Mouse (Mus musculus) large intestine, adult 2 months (tissue): ENCODE data around the gene Usp17lb. TPM values are rescaled to one million over a fixed set of nuclear protein-coding genes. Genes with fewer than 3 reads are reported as not detected.
"Not testable (repeated sequence)": the region's sequence is repeated elsewhere in the genome, so short reads cannot be mapped to it uniquely, and the experiment has no call there.

ENCODE experiments used
- DNase-seq: peaks from one replicate; pipeline ENCODE4 v3.0.0-alpha.2; 2012; ENCODE audit warnings: low read depth, low spot score
- WGBS: fragments of 180-500 bp; shearing (Covaris S2); methylation state at CpG from one replicate; pipeline ENCODE4 v1.1.7; 2018; 5-methylcytosine and 5-hydroxymethylcytosine counted together
- polyA plus RNA-seq: library from polyadenylated mRNA; depleted of rRNA; stranded (reverse); fragments of >200 nt; gene quantifications from 2 replicates; pipeline ENCODE4 v1.2.3, GENCODE M21; 2012; rRNA removed

The Usp17lb gene
- not detected in 2 replicates for polyA plus RNA-seq

GRCm38 (mm10) chr7:104842503-104842902 lies at the start of gene Usp17lb:
TSS of gene Usp17lb (minus strand) at chr7:104842603.
- no peak for DNase-seq
- WGBS = 63% methylated on average over 1 of the region's 1 CpGs

- no peak for DNase-seq
- WGBS = 22% methylated on average over 1 of the region's 1 CpGs
Measured at GRCm38 (mm10) chr7:104877731-104878130, 35.3 kb upstream of the Usp17lb start, which contains the start of gene Olfr665. TSS of gene Olfr665 (plus strand) at chr7:104878031.

- DNase-seq = no peak
- 66% methylated on average over 3 of the region's 3 CpGs for WGBS
Measured at GRCm38 (mm10) chr7:104861381-104861780, 19.0 kb upstream of the Usp17lb start.

GRCm38 (mm10) chr7:104857683-104858082 lies 15.3 kb upstream of the Usp17lb start:
- no peak for DNase-seq
- 53% methylated on average over 1 of the region's 1 CpGs for WGBS

GRCm38 (mm10) chr7:104856709-104857108 lies 14.3 kb upstream of the Usp17lb start, which contains the start of gene Usp17la:
TSS of gene Usp17la (plus strand) at chr7:104857009.
- DNase-seq = not testable (repeated sequence)
- 61% methylated on average over 2 of the region's 2 CpGs for WGBS

- 68% methylated on average over 3 of the region's 3 CpGs for WGBS
- DNase-seq = no peak
Measured at GRCm38 (mm10) chr7:104855248-104855750, 12.9 kb upstream of the Usp17lb start.

GRCm38 (mm10) chr7:104851546-104851945 lies 9.1 kb upstream of the Usp17lb start:
- not testable (repeated sequence) for DNase-seq
- WGBS = 86% methylated on average over 2 of the region's 2 CpGs

- 59% methylated on average over 1 of the region's 1 CpGs for WGBS
- DNase-seq = no peak
Measured at GRCm38 (mm10) chr7:104843731-104844287, 1.4 kb upstream of the Usp17lb start.

- DNase-seq = not testable (repeated sequence)
- WGBS = 76% methylated on average over 8 of the region's 8 CpGs
Measured at GRCm38 (mm10) chr7:104810335-104810734, 32.1 kb downstream of the Usp17lb start.

GRCm38 (mm10) chr7:104790796-104791195 lies 51.6 kb downstream of the Usp17lb start:
- WGBS = 63% methylated on average over 1 of the region's 1 CpGs
- DNase-seq = no peak

Other genes with a start within 250 kb of the Usp17lb start
- not detected in 2 replicates for gene Olfr655, start 240.8 kb downstream of the Usp17lb start, polyA plus RNA-seq
- gene Olfr656, start 228.6 kb downstream of the Usp17lb start, polyA plus RNA-seq = not detected in 2 replicates
- gene Olfr657, start 217.8 kb downstream of the Usp17lb start, polyA plus RNA-seq = not detected in 2 replicates
- not detected in 2 replicates for gene Olfr658, start 195.3 kb downstream of the Usp17lb start, polyA plus RNA-seq
- gene Olfr659, start 175.8 kb downstream of the Usp17lb start, polyA plus RNA-seq = not detected in 2 replicates
- not detected in 2 replicates for gene Olfr661, start 156.1 kb downstream of the Usp17lb start, polyA plus RNA-seq
- not detected in 2 replicates for gene Usp17le, start 65.1 kb downstream of the Usp17lb start, polyA plus RNA-seq
- gene Usp17la, start 14.4 kb upstream of the Usp17lb start, polyA plus RNA-seq = not detected in 2 replicates
- not detected in 2 replicates for gene Olfr665, start 35.4 kb upstream of the Usp17lb start, polyA plus RNA-seq
- not detected in 2 replicates for gene Olfr666, start 53.3 kb upstream of the Usp17lb start, polyA plus RNA-seq
- not detected in 2 replicates for gene Olfr667, start 78.9 kb upstream of the Usp17lb start, polyA plus RNA-seq
- gene Olfr668, start 85.5 kb upstream of the Usp17lb start, polyA plus RNA-seq = not detected in 2 replicates
- gene Olfr669, start 91.6 kb upstream of the Usp17lb start, polyA plus RNA-seq = not detected in 2 replicates
- not detected in 2 replicates for gene Olfr670, start 120.0 kb upstream of the Usp17lb start, polyA plus RNA-seq
- not detected in 2 replicates for gene Olfr671, start 136.5 kb upstream of the Usp17lb start, polyA plus RNA-seq
- not detected in 2 replicates for gene Olfr672, start 159.4 kb upstream of the Usp17lb start, polyA plus RNA-seq
- not detected in 2 replicates for gene Olfr675, start 185.9 kb upstream of the Usp17lb start, polyA plus RNA-seq
- gene Olfr676, start 190.1 kb upstream of the Usp17lb start, polyA plus RNA-seq = not detected in 2 replicates
- gene Olfr677, start 208.8 kb upstream of the Usp17lb start, polyA plus RNA-seq = not detected in 2 replicates
- gene Olfr678, start 221.9 kb upstream of the Usp17lb start, polyA plus RNA-seq = not detected in 2 replicates
- gene Olfr679, start 238.6 kb upstream of the Usp17lb start, polyA plus RNA-seq = not detected in 2 replicates